Mouse (Mus musculus) neural tube, embryonic 11.5 days (tissue): ENCODE measurements around the gene Napsa. TPM values are rescaled to one million over a fixed set of nuclear protein-coding genes. Genes with fewer than 3 reads are reported as not detected.

Experiments used
- ATAC-seq: fragments of 200-750 bp; cut with Nextera tagmentation; 2 replicates; pipeline ENCODE4 v1.8.0; 2017; ENCODE audit warnings: moderate number of reproducible peaks, mild to moderate bottlenecking, moderate TSS enrichment, moderate library complexity; ENCODE audit not compliant: insufficient read depth, low FRiP score, low TSS enrichment
- DNase-seq: peaks from one replicate; pipeline ENCODE4 v3.0.0-alpha.2; 2015; ENCODE audit warnings: low spot score
- H3K27ac ChIP-seq: fragments of 300-500 bp; sonication (generic); 2 replicates; pipeline ENCODE4 v1.5.1; 2014; ENCODE audit warnings: low read depth, mild to moderate bottlenecking, low read length
- H3K27me3 ChIP-seq: fragments of 300-500 bp; sonication (generic); 2 replicates; pipeline ENCODE4 v1.6.1; 2014; ENCODE audit warnings: mild to moderate bottlenecking, low read length, mixed read lengths; ENCODE audit not compliant: control insufficient read depth, insufficient read depth
- H3K36me3 ChIP-seq: fragments of 300-500 bp; sonication (generic); 2 replicates; pipeline ENCODE4 v1.6.1; 2014; ENCODE audit warnings: mild to moderate bottlenecking, low read length, moderate library complexity, mixed read lengths; ENCODE audit not compliant: control insufficient read depth, insufficient read depth
- H3K4me1 ChIP-seq: fragments of 300-500 bp; sonication (generic); 2 replicates; pipeline ENCODE4 v1.6.1; 2014; ENCODE audit warnings: low read length, mixed read lengths; ENCODE audit not compliant: control insufficient read depth, insufficient read depth
- H3K4me2 ChIP-seq: fragments of 300-500 bp; sonication (generic); 2 replicates; pipeline ENCODE4 v1.6.1; 2014; ENCODE audit warnings: low read depth, mild to moderate bottlenecking, moderate library complexity
- H3K4me3 ChIP-seq: fragments of 300-500 bp; sonication (generic); 2 replicates; pipeline ENCODE4 v1.5.1; 2014; ENCODE audit warnings: low read depth, low read length
- H3K9ac ChIP-seq: fragments of 300-500 bp; sonication (generic); 2 replicates; pipeline ENCODE4 v1.6.1; 2014; ENCODE audit warnings: mild to moderate bottlenecking, low read length
- H3K9me3 ChIP-seq: fragments of 300-500 bp; sonication (generic); 2 replicates; pipeline ENCODE4 v1.6.1; 2016; ENCODE audit warnings: low read length; ENCODE audit not compliant: control insufficient read depth
- whole genome bisulfite sequencing: fragments of 180-500 bp; shearing (Covaris S2); extraction: QIAGEN DNeasy Blood & Tissue Kit; methylation state at CpG from one replicate; pipeline ENCODE4 v1.1.7; 2014; 5-methylcytosine and 5-hydroxymethylcytosine counted together
- polyA plus RNA-seq: library from polyadenylated mRNA; unstranded; fragments of >200 nt; fragmentation: Nextera tagmentation; extraction: Ambion mirVana; gene quantifications from 2 replicates; pipeline ENCODE4 v1.2.1, GENCODE M21; 2014

Napsa gene
- polyA plus RNA-seq, 1 experiment from 2014 or later: 0.42 TPM

- no peak for DNase-seq
- no peaks in the 10 kb centered on the region for H3K9me3 ChIP-seq
- peaks cover 24% of the 10 kb centered on the region; the same call in 1 of the 2 replicates for H3K27me3 ChIP-seq
- no peak for ATAC-seq
- H3K4me1 ChIP-seq: peaks cover 5% of the 10 kb centered on the region; the same call in 1 of the 2 replicates
- no peak overlapping the region for H3K9ac ChIP-seq
- H3K36me3 ChIP-seq: no peaks in the 10 kb centered on the region
- no peak overlapping the region for H3K27ac ChIP-seq
- peak overlapping the region; percentile 29 for H3K4me2 ChIP-seq
- H3K4me3 ChIP-seq: peak overlapping the region; percentile 22; the same call in 1 of the 2 replicates
- WGBS: 3% methylated on average over 20 of the region's 20 CpGs
These were observed 31.1 kb downstream of the Napsa start for GRCm38 (mm10) chr7:44603186-44603855.

DNA sequence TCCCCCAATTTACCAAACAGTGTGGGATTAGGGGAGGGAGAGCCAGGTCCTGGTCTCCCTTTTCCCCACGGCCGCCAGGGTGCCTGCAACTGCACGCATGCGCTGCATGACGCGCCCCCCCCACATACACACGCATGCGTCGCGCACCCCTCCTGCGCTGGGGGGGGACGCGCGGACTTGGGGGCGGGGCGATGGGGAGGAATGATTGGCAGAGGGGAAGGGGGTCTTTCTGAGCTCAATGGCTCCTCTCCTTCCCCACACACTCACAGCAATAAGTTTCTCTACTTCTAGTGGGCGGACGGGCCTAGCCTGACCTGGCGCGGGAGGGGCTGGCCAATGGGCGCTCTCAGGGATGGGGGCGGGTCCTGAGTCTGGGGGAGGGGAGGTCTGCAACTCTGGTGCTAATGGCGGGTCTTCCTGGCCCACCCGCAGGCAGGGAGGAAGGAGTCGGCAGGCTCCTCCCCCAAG lies 32.0 kb downstream of the Napsa start:
- Histone ChIP-seq H3K27ac (no peak overlapping the region), H3K4me2 (peak overlapping the region; percentile 29), H3K27me3 (peaks cover 24% of the 10 kb centered on the region; the same call in 1 of the 2 replicates), H3K4me3 (peak overlapping the region; percentile 22), H3K4me1 (peaks cover 5% of the 10 kb centered on the region; the same call in 1 of the 2 replicates), H3K36me3 (no peaks in the 10 kb centered on the region), H3K9me3 (no peaks in the 10 kb centered on the region), H3K9ac (peak overlapping the region; percentile 2)
- ATAC-seq (peak; percentile 73), DNase-seq (peak; percentile 84)
- under 1% methylated on average over 21 of the region's 25 CpGs for WGBS

DNA sequence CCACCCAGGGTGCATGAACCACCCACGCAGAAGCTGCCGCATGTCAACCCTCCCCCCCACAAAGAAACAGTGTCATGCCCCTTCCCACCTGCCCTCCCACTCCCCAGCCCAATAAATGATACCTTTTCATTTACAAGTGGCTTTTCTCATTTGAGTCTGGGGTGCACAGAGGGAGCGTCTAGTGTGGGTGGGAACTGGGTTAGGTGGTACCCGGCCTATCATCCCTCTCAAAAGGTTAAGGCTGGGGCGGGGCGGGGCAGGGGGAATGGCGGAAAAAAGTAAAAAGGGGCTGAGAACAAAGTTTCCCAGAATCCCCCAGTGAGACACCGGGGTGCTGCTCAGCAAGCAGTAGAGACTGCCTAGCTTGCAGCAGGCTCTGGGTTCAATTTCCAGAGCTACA lies 32.4 kb downstream of the Napsa start:
- Histone ChIP-seq H3K4me1 (peaks cover 5% of the 10 kb centered on the region; the same call in 1 of the 2 replicates), H3K36me3 (no peaks in the 10 kb centered on the region), H3K4me2 (peak overlapping the region; percentile 29), H3K27ac (no peak overlapping the region), H3K9ac (no peak overlapping the region; the same call in 1 of the 2 replicates), H3K4me3 (peak overlapping the region; percentile 22), H3K9me3 (no peaks in the 10 kb centered on the region), H3K27me3 (peaks cover 24% of the 10 kb centered on the region; the same call in 1 of the 2 replicates)
- DNase-seq (no peak), ATAC-seq (0 out of 2 replicates have a peak, but pooled peaks have one; percentile 11)
- 2% methylated on average over 8 of the region's 8 CpGs for WGBS

DNA sequence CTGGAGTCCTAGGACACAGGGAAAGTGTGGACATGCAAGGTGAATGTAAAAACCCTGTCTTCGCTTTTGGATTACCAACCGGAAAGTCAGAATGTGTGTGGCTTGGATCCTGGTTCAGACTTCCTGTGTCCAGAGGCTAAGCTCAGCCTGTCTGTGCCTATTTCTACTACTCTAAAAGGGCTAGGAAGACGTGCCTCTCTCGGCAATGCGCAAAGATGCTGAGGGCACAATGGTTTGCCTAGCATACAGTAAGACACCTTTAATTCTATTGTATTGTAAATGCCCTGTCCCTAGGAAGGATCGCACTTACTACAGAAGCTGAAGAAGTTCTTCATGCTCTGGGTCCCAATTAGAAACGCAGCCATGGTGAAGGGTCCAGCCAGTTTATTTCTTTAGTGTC lies 33.3 kb downstream of the Napsa start:
- H3K27me3 ChIP-seq: peaks cover 24% of the 10 kb centered on the region; the same call in 1 of the 2 replicates
- WGBS: 39% methylated on average over 7 of the region's 7 CpGs

GRCm38 (mm10) chr7:44606171-44606901 lies 34.2 kb downstream of the Napsa start:
- Histone ChIP-seq H3K9me3 (no peaks in the 10 kb centered on the region), H3K27me3 (peaks cover 22% of the 10 kb centered on the region; the same call in 1 of the 2 replicates), H3K4me1 (peaks cover 5% of the 10 kb centered on the region; the same call in 1 of the 2 replicates), H3K9ac (no peak overlapping the region), H3K4me3 (no peak overlapping the region), H3K4me2 (no peak overlapping the region), H3K36me3 (no peaks in the 10 kb centered on the region), H3K27ac (no peak overlapping the region)
- WGBS: 9% methylated on average over 29 of the region's 29 CpGs
- no peak for DNase-seq
- no peak for ATAC-seq

More for the DNA sequence above, 33.3 kb downstream of the Napsa start:
- Histone ChIP-seq H3K4me3 (no peak overlapping the region), H3K4me1 (peaks cover 5% of the 10 kb centered on the region; the same call in 1 of the 2 replicates), H3K9ac (no peak overlapping the region), H3K4me2 (no peak overlapping the region), H3K9me3 (no peaks in the 10 kb centered on the region), H3K27ac (no peak overlapping the region), H3K36me3 (no peaks in the 10 kb centered on the region)
- ATAC-seq (no peak), DNase-seq (no peak)

- Histone ChIP-seq H3K27me3 (peaks cover 11% of the 10 kb centered on the region), H3K4me2 (no peak overlapping the region), H3K9ac (no peak overlapping the region)
These were observed 40.0 kb downstream of the Napsa start for GRCm38 (mm10) chr7:44612192-44612591.

DNA sequence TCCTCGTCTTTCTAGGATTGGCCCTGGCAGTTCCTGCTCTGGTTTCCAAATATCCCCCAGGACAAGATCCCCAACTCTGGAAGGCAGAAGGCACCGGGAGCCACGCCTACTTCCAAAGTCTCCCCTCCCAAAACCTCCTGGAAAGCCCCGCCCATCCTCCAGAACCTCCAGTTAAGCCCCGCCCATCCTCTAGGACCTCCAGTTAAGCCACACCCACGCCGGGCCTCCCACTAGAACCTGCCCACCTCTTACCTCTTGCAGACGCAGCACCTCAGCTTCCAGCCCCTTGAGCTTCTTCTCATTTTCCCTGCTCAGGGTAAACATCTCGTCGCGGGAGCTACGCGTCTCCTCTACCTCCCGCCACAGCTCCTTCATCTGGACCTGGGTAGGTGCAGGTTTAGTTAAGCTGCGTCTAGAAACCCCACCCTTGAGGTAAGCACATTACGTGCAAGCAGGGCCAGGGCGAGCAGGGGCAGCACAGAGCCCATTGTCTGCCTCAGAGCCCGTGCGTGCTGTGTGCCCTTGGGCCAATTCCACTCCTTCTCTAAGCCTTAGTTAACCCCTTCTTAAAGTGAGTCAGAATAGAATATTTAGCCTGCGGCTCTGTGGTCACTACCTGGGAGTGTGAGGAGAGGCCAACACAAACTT lies 42.0 kb downstream of the Napsa start:
- no peaks in the 10 kb centered on the region for H3K4me1 ChIP-seq
- peaks cover 9% of the 10 kb centered on the region for H3K27me3 ChIP-seq
- no peaks in the 10 kb centered on the region for H3K9me3 ChIP-seq
- no peak overlapping the region for H3K4me3 ChIP-seq
- ATAC-seq (no peak), DNase-seq (no peak)
- H3K27ac ChIP-seq: no peak overlapping the region
- no peak overlapping the region for H3K9ac ChIP-seq
- no peaks in the 10 kb centered on the region for H3K36me3 ChIP-seq
- H3K4me2 ChIP-seq: no peak overlapping the region
- WGBS: 7% methylated on average over 20 of the region's 20 CpGs

More at GRCm38 (mm10) chr7:44612192-44612591, 40.0 kb downstream of the Napsa start:
- Histone ChIP-seq H3K9me3 (no peaks in the 10 kb centered on the region), H3K36me3 (no peaks in the 10 kb centered on the region), H3K27ac (no peak overlapping the region), H3K4me1 (no peaks in the 10 kb centered on the region), H3K4me3 (no peak overlapping the region)
- no peak for ATAC-seq
- WGBS: 80% methylated on average over 7 of the region's 7 CpGs
- DNase-seq: no peak

- no peak overlapping the region for H3K4me3 ChIP-seq
- no peak overlapping the region for H3K27ac ChIP-seq
- 0 out of 2 replicates have a peak, but pooled peaks cover 3% of the 10 kb centered on the region for H3K9me3 ChIP-seq
- H3K4me2 ChIP-seq: no peak overlapping the region; the same call in 1 of the 2 replicates
- DNase-seq (no peak), ATAC-seq (no peak)
- 10% methylated on average over 10 of the region's 10 CpGs for WGBS
- H3K27me3 ChIP-seq: peaks cover 9% of the 10 kb centered on the region
- H3K9ac ChIP-seq: no peak overlapping the region
- H3K4me1 ChIP-seq: no peaks in the 10 kb centered on the region
- no peaks in the 10 kb centered on the region for H3K36me3 ChIP-seq
These were observed 43.1 kb downstream of the Napsa start for GRCm38 (mm10) chr7:44615309-44615708.
